Mouse (Mus musculus) embryo, embryonic 10.5 days (tissue): Measurements from ENCODE around the gene Tmem169.
"Not testable (repeated sequence)": the region's sequence is repeated elsewhere in the genome, so short reads cannot be mapped to it uniquely, and the experiment has no call there.

Experiments used
- DNase-seq: peaks from one replicate; pipeline ENCODE4 v3.0.0-alpha.2; 2015; ENCODE audit warnings: low spot score

The Tmem169 gene

GRCm38 (mm10) chr1:72283992-72284485 lies at the start of gene Tmem169, which contains the start of gene Pecr:
Gene Tmem169, plus strand, starts transcription at chr1:72284369.
Gene Pecr, minus strand, starts transcription at chr1:72284314.
- peak; percentile 95 for DNase-seq

GRCm38 (mm10) chr1:72236363-72237006 lies 47.7 kb upstream of the Tmem169 start:
- DNase-seq: peak; percentile 90

GRCm38 (mm10) chr1:72237007-72237775 lies 47.0 kb upstream of the Tmem169 start:
- peak; percentile 75 for DNase-seq

GRCm38 (mm10) chr1:72238016-72238580 lies 46.1 kb upstream of the Tmem169 start:
- DNase-seq: no peak

- DNase-seq: not testable (repeated sequence)
Observed at GRCm38 (mm10) chr1:72239113-72239512, 45.1 kb upstream of the Tmem169 start.

GRCm38 (mm10) chr1:72242581-72243143 lies 41.5 kb upstream of the Tmem169 start:
- no peak for DNase-seq

- DNase-seq: peak; percentile 97
Observed at GRCm38 (mm10) chr1:72243656-72244316, 40.4 kb upstream of the Tmem169 start.

- DNase-seq: peak; percentile 89
Observed at GRCm38 (mm10) chr1:72244317-72245036, 39.7 kb upstream of the Tmem169 start.

GRCm38 (mm10) chr1:72248226-72248737 lies 35.9 kb upstream of the Tmem169 start:
- not testable (repeated sequence) for DNase-seq

GRCm38 (mm10) chr1:72251806-72252205 lies 32.4 kb upstream of the Tmem169 start:
- no peak for DNase-seq

GRCm38 (mm10) chr1:72253881-72254491 lies 30.2 kb upstream of the Tmem169 start:
- DNase-seq: peak; percentile 44

- DNase-seq: peak; percentile 93
Observed at GRCm38 (mm10) chr1:72254545-72255061, 29.6 kb upstream of the Tmem169 start.

GRCm38 (mm10) chr1:72255062-72255853 lies 28.9 kb upstream of the Tmem169 start:
- DNase-seq: peak; percentile 95

- no peak for DNase-seq
Observed at GRCm38 (mm10) chr1:72255854-72256175, 28.4 kb upstream of the Tmem169 start.

GRCm38 (mm10) chr1:72256381-72257256 lies 27.6 kb upstream of the Tmem169 start:
- DNase-seq: no peak

GRCm38 (mm10) chr1:72263099-72263498 lies 21.1 kb upstream of the Tmem169 start:
- no peak for DNase-seq

GRCm38 (mm10) chr1:72278085-72278484 lies 6.1 kb upstream of the Tmem169 start:
- no peak for DNase-seq

GRCm38 (mm10) chr1:72282604-72283003 lies 1.6 kb upstream of the Tmem169 start:
- DNase-seq: no peak

- no peak for DNase-seq
Observed at GRCm38 (mm10) chr1:72284539-72284938, 370 bp downstream of the Tmem169 start.
